Mouse (Mus musculus) G1E (cell line): ENCODE measurements around the gene Bok. TPM values are rescaled to one million over a fixed set of nuclear protein-coding genes. Genes with fewer than 3 reads are reported as not detected.

Experiments used
- ATAC-seq: 2 replicates; pipeline ENCODE4 v1.8.0; 2016; ENCODE audit warnings: mild to moderate bottlenecking; ENCODE audit not compliant: insufficient number of reproducible peaks, poor library complexity, low FRiP score, severe bottlenecking; ENCODE audit errors: extremely low read depth
- DNase-seq: peaks from one replicate; pipeline ENCODE4 v3.0.0; 2012; ENCODE audit warnings: low spot score
- H3K27me3 ChIP-seq: 2 replicates; pipeline ENCODE4 v1.6.1; 2012; ENCODE audit warnings: mild to moderate bottlenecking, low read length, inconsistent platforms; ENCODE audit not compliant: insufficient read depth
- H3K36me3 ChIP-seq: replicated peaks from 2 replicates; pipeline ENCODE3; 2012; ENCODE audit warnings: mild to moderate bottlenecking, inconsistent platforms
- H3K4me1 ChIP-seq: 2 replicates; pipeline ENCODE4 v1.6.1; 2012; ENCODE audit warnings: low read depth, low read length, inconsistent platforms, mixed read lengths; ENCODE audit not compliant: insufficient read depth
- H3K4me3 ChIP-seq: 2 replicates; pipeline ENCODE4 v1.5.1; 2012; ENCODE audit warnings: low read depth, mild to moderate bottlenecking, inconsistent platforms, low read length, moderate library complexity, mixed read lengths
- H3K9me3 ChIP-seq: replicated peaks from 2 replicates; pipeline ENCODE4 v1.6.1; 2012; ENCODE audit warnings: inconsistent platforms
- CTCF ChIP-seq: IDR thresholded peaks from 2 replicates; pipeline ENCODE4 v1.5.1; 2012; ENCODE audit warnings: low read depth, low read length, inconsistent platforms, mixed read lengths
- GATA1 ChIP-seq: IDR thresholded peaks from 2 replicates; pipeline ENCODE4 v1.6.1; 2012; ENCODE audit warnings: borderline replicate concordance, low read length, inconsistent platforms, mixed read lengths
- GATA2 ChIP-seq: IDR thresholded peaks from 2 replicates; pipeline ENCODE4 v1.6.1; 2012; ENCODE audit warnings: low read depth, low read length, inconsistent platforms, borderline replicate concordance
- POLR2AphosphoS5 ChIP-seq: IDR thresholded peaks from 2 replicates; pipeline ENCODE4 v1.6.1; 2012; ENCODE audit warnings: low read depth, low read length, inconsistent platforms; ENCODE audit not compliant: insufficient replicate concordance
- TAL1 ChIP-seq: conservative IDR thresholded peaks from 2 replicates; pipeline ENCODE4 v1.6.1; 2012; ENCODE audit warnings: low read depth, low read length, inconsistent platforms, mixed read lengths
- polyA plus RNA-seq: library from polyadenylated mRNA; stranded (reverse); fragments of >175 nt; gene quantifications from 2 replicates; pipeline ENCODE4 v1.2.3, GENCODE M21; 2012
- total RNA-seq, 2 experiments: library from RNA; stranded (forward) in 1 of 2; stranded (reverse) in 1 of 2; fragments of 200-1000 nt in 1 of 2; fragments of >200 nt in 1 of 2; fragmentation: Nextera tagmentation in 1 of 2; gene quantifications; 2 replicates each; pipeline ENCODE4 v1.2.3; 2014 to 2017

Gene Bok
- total and polyA plus RNA-seq, 3 experiments: not detected

DNA sequence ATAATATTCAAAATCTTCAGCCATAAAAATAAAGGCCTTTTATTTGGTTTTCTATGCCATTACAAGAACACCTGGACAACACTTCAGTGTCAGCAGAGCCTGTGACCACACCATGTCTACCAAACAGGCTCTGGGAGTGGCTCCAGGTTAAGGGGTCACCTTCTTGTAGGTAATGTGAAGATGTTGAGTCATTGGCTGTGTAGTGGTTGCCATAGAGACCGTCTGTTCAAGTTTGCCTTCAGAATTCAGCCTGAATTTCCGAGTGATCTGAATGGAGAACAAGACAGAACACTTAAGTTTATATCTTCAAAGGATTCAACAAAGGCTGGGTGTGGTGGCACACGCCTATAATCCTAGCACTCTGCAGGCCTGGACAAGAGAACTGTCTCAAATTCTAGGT is 19.9 kb downstream of the Bok start:
- Histone ChIP-seq H3K4me1 (no peaks in the 10 kb centered on the region; the same call in 1 of the 2 replicates), H3K27me3 (no peaks in the 10 kb centered on the region), H3K36me3 (peaks cover 49% of the 10 kb centered on the region), H3K4me3 (no peak overlapping the region), H3K9me3 (no peaks in the 10 kb centered on the region)
- ATAC-seq (no peak), DNase-seq (no peak)
- TF ChIP-seq TAL1 (no peak), GATA1 (no peak), CTCF (no peak), POLR2AphosphoS5 (no peak), GATA2 (no peak)

DNA sequence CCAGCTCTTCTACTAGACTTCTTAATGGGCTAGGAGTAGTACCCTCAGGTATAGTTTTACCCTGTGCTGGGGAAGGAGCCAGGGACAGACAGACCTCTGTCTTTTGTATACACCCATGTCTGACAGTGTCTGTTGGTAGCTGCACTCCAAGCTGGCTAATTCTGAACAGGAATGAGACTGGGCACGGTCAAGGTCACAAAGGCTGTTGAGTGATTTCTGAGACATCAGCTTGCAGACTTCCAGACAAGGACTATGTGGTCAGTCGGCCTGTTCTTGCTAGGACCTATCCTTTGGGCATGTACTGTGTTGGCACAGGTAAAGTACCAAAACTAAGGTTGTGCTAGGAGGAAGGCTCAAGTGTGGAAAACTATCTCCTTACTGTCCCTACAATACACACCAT is 30.7 kb downstream of the Bok start:
- no peak overlapping the region for H3K4me3 ChIP-seq
- no peaks in the 10 kb centered on the region for H3K27me3 ChIP-seq
- DNase-seq (no peak), ATAC-seq (no peak)
- H3K4me1 ChIP-seq: no peaks in the 10 kb centered on the region
- H3K36me3 ChIP-seq: peaks cover 85% of the 10 kb centered on the region
- no peak for TF ChIP-seq TAL1
- TF ChIP-seq GATA2: no peak
- no peak for TF ChIP-seq CTCF
- TF ChIP-seq GATA1: no peak
- TF ChIP-seq POLR2AphosphoS5: no peak
- no peaks in the 10 kb centered on the region for H3K9me3 ChIP-seq

DNA sequence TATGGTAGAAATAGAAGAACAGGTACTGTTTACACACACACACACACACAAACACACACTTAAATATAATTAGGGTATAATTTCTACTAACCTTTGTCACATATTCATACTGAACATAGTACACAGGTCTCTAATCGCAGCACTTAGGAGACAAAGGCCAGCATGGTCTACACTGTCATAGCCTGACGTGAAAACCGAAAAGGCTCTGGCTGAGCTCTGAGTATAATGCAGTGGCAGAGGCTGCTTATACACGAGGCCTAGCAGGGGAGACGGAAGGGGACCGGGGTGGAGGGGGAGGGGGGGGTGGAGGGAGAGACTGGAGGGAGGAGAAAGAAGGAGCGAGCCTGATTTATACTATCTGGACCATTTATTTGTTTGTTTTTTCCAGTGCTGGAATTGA is 36.1 kb downstream of the Bok start:
- 0 out of 2 replicates have a peak, but pooled peaks cover 3% of the 10 kb centered on the region for H3K4me1 ChIP-seq
- H3K9me3 ChIP-seq: no peaks in the 10 kb centered on the region
- H3K36me3 ChIP-seq: peaks cover 76% of the 10 kb centered on the region
- no peak for TF ChIP-seq CTCF
- no peak for TF ChIP-seq GATA2
- no peak for TF ChIP-seq GATA1
- TF ChIP-seq POLR2AphosphoS5: no peak
- TF ChIP-seq TAL1: no peak
- H3K4me3 ChIP-seq: no peak overlapping the region
- ATAC-seq: no peak
- H3K27me3 ChIP-seq: no peaks in the 10 kb centered on the region
- DNase-seq: no peak

DNA sequence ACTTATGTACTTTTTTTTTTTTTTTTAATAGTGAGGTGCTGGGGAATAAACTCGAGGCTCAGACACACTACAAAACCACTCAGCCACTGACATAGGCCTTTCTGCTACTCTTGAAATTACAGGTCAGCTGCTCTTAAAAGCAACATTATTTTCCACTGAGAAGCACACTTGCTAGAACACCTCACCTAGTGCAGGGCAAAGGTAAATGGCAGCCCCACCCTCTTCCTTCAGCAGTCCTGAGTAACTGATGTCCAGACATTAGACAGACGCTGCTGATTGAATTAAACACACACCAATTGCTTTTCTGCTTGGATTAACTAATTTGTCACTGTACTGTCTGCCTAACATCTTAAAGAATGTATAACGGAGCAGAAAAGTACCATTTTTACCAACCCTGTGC is 39.2 kb downstream of the Bok start:
- Histone ChIP-seq H3K4me3 (no peak overlapping the region), H3K36me3 (peaks cover 77% of the 10 kb centered on the region), H3K27me3 (no peaks in the 10 kb centered on the region), H3K9me3 (no peaks in the 10 kb centered on the region), H3K4me1 (peaks cover 13% of the 10 kb centered on the region)
- DNase-seq: no peak
- no peak for ATAC-seq
- no peak for TF ChIP-seq CTCF
- TF ChIP-seq GATA2: no peak
- TF ChIP-seq TAL1: no peak
- TF ChIP-seq GATA1: no peak
- TF ChIP-seq POLR2AphosphoS5: no peak

DNA sequence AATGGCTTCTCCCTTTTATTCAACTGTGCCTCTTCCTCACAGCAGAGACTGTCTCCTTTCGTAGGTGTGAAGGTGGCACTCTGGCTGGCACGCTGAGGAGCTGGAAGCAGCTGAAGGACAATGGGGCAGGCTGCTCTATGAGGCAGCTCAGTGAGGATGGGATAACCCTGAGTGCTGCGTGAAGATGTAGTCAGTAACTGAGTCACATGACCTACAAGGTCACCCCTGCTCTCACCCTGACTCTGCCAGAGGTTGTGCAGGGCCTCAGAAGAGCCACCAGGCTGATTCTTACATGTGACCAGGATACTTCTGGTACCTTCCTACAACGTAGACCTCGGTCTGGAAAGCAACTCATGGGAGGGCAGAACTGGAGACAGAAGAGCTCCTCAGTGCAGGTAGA is 40.2 kb downstream of the Bok start:
- H3K27me3 ChIP-seq: no peaks in the 10 kb centered on the region
- no peak for ATAC-seq
- no peak for DNase-seq
- H3K4me3 ChIP-seq: no peak overlapping the region
- H3K36me3 ChIP-seq: peaks cover 75% of the 10 kb centered on the region
- H3K4me1 ChIP-seq: peaks cover 13% of the 10 kb centered on the region
- TF ChIP-seq POLR2AphosphoS5 (no peak), CTCF (no peak), TAL1 (no peak), GATA1 (no peak), GATA2 (no peak)
- no peaks in the 10 kb centered on the region for H3K9me3 ChIP-seq

DNA sequence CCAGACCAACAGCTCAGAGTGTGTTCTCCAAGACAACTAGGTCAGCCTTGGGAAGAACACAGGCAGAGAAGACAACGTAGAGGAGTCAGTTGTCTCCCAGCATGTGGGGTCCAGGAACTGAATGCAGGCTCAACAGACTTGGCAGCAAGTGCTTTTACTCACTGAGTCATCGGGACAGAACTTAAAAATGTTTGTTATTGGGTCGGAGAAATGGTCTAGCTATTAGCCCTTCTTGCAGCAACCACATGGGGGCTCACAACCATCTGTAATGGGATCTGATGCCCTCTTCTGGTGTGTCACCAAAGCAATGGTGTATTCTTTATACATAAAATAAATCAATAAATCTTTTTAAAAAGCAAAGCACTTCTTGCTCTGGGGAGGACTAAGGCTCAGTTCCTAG is 40.7 kb downstream of the Bok start:
- Histone ChIP-seq H3K27me3 (no peaks in the 10 kb centered on the region), H3K4me1 (peaks cover 13% of the 10 kb centered on the region), H3K9me3 (no peaks in the 10 kb centered on the region), H3K36me3 (peaks cover 75% of the 10 kb centered on the region), H3K4me3 (no peak overlapping the region)
- DNase-seq (no peak), ATAC-seq (no peak)
- TF ChIP-seq CTCF (no peak), TAL1 (no peak), GATA2 (no peak), GATA1 (no peak), POLR2AphosphoS5 (no peak)
